Mouse (Mus musculus): ENCODE measurements around the gene Foxn3. TPM values are rescaled to one million over a fixed set of nuclear protein-coding genes. Genes with fewer than 3 reads are reported as not detected.
"Not testable (repeated sequence)": the region's sequence is repeated elsewhere in the genome, so short reads cannot be mapped to it uniquely, and the experiment has no call there.

Foxn3 gene
- total RNA-seq, 2 experiments from 2014 or later = 128 to 143 TPM

- no peak for DNase-seq
- intact Hi-C loops (cut with DNase I) = no loop called here
Observed at GRCm38 (mm10) chr12:99213218-99213617, 350.2 kb downstream of the Foxn3 start.

DNA sequence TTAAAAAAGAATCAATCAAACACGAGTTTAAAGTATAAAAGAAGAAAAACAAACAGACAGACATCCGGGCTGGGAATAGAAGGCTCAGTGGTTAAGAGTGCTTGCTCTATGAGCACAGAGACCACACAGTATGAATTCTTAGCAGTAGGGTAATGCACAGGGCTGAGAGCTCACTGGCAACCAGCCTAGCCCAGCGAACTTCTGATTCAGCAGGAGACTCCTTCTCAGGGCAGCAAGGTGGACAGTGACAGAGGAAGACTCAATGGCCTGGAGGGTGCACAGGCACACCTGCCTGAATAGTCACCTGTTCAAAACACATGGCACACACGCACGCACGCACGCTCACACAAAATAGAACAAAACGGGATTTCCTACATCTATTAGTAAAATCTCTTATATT lies 353.6 kb downstream of the Foxn3 start:
- no peak for DNase-seq
- intact Hi-C loops (cut with DNase I) = no loop called here

DNA sequence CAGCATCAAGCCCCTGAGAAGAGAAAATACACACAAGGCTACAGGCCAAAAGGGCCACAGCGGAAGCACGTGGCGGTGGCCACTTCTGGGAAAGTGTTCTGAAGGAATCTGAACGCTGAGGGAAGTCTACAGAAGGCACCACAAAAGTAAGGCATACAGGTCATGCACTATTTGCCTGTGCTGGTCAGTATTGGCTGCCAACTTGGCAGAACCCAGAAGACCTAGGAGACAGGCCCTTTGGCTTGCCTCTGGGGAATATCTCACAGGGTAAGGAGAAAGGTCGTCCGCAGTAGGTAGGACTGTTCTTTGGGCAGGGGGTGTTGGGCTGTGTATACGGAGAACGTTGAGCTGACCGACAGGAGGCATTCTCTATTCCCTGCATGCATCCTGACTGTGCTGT lies 355.1 kb downstream of the Foxn3 start:
- peak in 1 of 2 experiments; percentile 23 for DNase-seq
- intact Hi-C loops (cut with DNase I) = no loop called here

GRCm38 (mm10) chr12:99207014-99207612 lies 356.3 kb downstream of the Foxn3 start:
- intact Hi-C loops (cut with DNase I) = no loop called here
- DNase-seq = no peak

DNA sequence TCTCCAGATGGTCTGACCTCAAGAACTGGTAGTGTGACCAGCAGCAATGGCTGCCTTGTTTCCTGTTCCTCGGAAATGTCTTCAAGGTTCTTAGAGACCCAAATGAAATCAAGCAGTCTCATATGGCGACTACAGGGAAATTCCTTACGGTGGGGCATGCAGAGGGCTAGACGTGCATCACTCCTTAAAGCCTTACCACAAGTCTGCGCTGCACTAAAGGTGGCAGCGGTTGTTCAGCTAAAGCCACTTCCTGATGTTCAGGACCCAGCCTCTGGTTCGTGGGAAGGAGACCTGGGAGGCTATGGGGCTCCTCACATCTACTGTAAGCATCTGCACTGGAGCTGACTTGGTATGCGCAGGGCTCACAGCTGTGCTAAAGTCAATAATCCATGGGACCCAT lies 357.6 kb downstream of the Foxn3 start:
- no peak for DNase-seq
- intact Hi-C loops (cut with DNase I) = no loop called here

DNA sequence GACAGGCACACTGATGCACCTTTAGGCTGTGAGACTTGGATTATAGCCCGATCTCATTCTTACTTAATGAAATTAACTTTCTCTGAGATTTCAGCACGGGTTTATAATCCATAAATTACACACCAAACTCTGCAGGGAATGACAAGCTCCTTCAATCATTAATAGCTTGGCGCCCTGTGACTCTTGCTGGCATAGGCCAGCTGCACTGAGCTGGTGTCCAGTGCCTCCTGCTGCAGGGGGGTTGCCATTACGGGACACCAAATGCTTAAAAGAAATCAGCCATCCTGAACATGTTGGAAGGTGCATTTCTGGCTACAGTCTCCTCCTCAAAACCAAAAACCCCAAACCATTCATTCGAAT lies 364.3 kb downstream of the Foxn3 start:
- DNase-seq = no peak
- intact Hi-C loops (cut with DNase I) = loop anchor here (5.0 kb wide), 1 partner anchor 102 kb away; no protein-coding TSS in a partner anchor

DNA sequence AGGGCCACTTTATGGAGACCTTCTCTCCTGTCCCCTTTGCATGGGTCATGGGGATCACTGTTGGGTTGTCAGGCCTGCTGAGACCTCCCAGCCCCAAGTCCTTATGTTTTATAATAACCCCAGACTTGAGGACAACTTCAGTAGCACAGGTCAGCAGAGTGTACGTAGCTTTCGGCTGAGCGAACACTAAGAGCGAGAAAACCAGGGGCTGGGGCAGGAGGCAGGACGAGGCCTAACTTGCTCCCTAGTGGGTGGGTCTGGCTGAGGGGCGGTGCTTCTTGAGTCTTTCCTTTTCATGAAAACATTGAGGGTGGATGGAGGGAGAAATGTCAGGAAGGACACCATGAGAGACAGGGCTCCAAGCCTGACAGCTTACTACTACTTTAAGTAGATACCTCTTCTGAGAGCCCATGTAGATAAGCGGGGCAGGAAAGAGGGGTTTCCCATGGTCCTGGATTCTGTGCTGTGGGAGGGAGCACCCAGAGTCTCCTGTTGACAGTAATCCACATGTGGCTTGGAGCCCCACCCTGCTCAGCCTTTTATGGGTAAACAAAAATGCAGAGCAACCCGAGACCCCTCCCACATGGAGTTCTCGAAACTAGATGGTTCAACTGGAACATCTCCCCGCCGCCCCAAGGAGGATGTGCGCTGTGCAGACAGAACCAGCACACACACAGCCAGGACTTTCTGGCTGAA lies 364.8 kb downstream of the Foxn3 start:
- intact Hi-C loops (cut with DNase I) = loop anchor here (5.0 kb wide), 1 partner anchor 101 kb away; no protein-coding TSS in a partner anchor
- no peak for DNase-seq

- peak in 1 of 2 experiments; percentile 25 for DNase-seq
- intact Hi-C loops (cut with DNase I) = loop anchor here (5.0 kb wide), 1 partner anchor 100 kb away; no protein-coding TSS in a partner anchor
Observed at GRCm38 (mm10) chr12:99197031-99197430, 366.4 kb downstream of the Foxn3 start.

DNA sequence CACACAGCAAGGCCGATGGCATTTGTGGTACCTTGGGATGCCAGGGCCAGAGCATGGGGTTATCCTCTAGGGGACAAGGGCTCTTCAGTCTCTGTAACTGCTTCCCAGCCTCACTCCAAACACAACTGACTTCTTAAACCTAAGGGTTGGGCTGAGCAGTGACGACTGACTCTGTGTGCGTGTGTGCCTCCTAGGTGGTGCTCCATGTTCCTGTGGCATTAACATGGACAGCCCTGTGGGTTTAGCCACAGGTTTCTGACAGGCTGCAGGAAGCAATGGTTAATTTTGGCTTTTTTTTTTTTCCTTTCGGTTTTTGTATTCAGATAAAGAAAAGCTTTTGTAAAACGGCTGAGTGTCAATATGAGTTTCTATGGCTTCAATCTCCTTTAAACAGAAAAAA lies 367.7 kb downstream of the Foxn3 start:
- intact Hi-C loops (cut with DNase I) = loop anchor here (5.0 kb wide), 1 partner anchor 98 kb away; no protein-coding TSS in a partner anchor
- DNase-seq = no peak

GRCm38 (mm10) chr12:99194120-99194519 lies 369.3 kb downstream of the Foxn3 start:
- DNase-seq; intact Hi-C loops (cut with DNase I): not testable (repeated sequence)

DNA sequence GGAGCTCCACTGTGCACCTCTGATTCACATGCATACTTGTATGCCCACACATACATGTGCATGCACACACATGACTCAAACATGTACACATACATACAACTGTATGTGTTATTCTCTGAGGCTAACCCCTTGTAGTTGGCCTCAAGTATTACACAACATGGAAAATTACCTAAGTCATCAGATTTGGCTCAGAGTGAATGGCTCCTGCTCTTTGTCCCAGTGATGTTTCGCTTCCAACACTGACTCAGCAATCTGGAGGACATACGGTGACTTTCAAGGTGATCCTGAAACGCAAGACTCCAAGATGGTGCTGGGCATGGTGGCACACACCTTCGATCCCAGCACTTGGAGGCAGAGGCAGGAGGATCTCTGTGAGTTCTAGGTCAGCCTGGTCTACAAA lies 375.7 kb downstream of the Foxn3 start:
- DNase-seq = peak in 1 of 2 experiments; percentile 23
- intact Hi-C loops (cut with DNase I) = no loop called here

- no peak for DNase-seq
- intact Hi-C loops (cut with DNase I) = no loop called here
Observed at GRCm38 (mm10) chr12:99186239-99186638, 377.1 kb downstream of the Foxn3 start.

- no peak for DNase-seq
- intact Hi-C loops (cut with DNase I) = no loop called here
Observed at GRCm38 (mm10) chr12:99183261-99183792, 380.1 kb downstream of the Foxn3 start.

DNA sequence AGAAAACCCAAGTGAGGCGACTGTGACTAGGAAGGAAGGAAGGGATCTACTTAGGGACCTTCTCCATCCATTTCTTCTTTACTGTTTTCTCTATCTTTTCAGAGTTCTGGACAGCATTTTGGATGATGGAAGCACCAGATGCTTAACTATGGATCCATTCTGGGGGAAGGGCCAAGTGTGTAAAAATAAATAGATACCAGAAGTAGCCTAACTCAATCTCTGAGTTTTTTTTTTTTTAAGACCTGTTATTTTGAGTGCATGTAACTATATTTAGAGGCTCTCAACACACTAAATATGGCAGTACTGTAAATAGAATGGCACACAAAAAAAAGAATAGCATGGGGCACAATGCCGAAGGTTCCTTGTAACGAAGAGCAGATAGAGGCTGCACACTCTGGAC lies 381.0 kb downstream of the Foxn3 start:
- intact Hi-C loops (cut with DNase I) = no loop called here
- DNase-seq = peak in 1 of 2 experiments; percentile 26

- intact Hi-C loops (cut with DNase I) = no loop called here
- no peak for DNase-seq
Observed at GRCm38 (mm10) chr12:99180234-99180824, 383.1 kb downstream of the Foxn3 start.

GRCm38 (mm10) chr12:99174979-99175621 lies 388.3 kb downstream of the Foxn3 start:
- intact Hi-C loops (cut with DNase I) = no loop called here
- no peak for DNase-seq

- DNase-seq = no peak
- intact Hi-C loops (cut with DNase I) = no loop called here
Observed at GRCm38 (mm10) chr12:99172170-99172569, 391.2 kb downstream of the Foxn3 start.

DNA sequence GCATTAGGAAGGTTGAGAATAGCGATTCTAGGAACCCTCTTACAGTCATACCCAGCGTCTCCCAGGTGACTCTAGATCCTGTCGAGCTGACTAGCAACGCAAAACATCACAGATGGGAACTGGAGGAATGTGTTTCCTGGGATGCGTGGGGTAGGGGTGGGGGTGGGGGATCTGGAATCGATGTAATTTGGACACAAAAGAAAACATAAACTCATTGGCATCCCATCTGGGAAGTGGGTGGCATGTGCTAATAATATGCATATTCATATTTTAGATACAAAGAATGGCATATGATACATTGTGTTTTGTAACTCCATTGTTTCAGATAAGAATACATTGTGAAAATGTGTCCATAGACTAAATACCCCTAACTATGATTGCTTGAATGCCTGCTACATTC lies 393.5 kb downstream of the Foxn3 start:
- intact Hi-C loops (cut with DNase I) = no loop called here
- no peak for DNase-seq

GRCm38 (mm10) chr12:99166091-99166490 lies 397.3 kb downstream of the Foxn3 start:
- intact Hi-C loops (cut with DNase I) = no loop called here
- no peak for DNase-seq

DNA sequence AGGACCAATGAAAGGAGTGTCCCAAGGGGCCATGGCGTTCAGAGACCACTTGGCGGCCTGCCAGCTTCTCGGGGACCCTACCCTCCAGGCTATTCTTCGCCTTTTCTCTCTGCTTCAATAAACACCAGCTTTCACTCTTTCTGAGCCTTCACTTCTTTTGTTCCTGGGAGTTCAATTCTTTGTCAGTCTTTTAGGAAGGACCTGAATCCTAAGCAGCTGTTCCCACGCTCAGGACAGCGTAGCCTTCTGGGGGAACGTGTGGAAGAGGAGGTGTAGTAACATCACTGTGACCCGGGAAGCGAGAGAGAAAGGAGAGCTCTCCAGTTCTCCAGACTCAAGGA lies 400.1 kb downstream of the Foxn3 start:
- intact Hi-C loops (cut with DNase I) = no loop called here
- DNase-seq = no peak

DNA sequence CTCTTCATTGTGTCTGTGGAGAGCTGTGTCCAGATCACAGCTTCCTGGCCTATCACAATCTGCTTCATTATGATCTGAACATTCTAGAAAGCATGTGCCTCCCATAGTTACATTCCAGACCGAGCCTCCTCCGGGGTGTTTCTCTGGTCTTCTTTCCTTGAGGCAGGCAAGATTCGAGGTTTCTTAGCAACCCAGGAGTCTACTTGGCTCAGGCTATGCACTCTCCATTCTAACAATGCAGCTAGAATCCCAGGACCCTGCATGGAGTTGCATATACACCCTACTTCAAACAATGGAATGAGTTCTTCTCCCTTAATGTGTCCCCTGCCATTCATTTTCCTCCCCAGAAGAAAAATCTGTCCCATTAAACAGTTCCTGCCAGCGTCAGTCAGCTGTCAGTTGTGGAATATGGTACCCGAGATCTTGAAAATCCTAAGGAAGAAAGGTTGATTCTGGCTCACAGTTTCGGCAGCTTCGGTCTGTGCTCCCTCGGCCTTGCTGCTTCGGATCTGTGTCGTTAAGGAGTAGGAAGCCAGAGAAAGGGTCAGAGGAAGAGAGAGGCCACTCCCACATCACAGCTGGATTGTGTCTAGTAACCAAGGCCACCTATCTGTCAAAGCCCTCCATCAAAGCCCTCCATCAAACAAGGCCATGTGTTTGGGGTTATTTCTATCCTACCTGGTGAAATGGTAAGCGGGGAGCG lies 400.6 kb downstream of the Foxn3 start:
- intact Hi-C loops (cut with DNase I) = no loop called here

More for the DNA sequence above, 400.6 kb downstream of the Foxn3 start:
- no peak for DNase-seq

All from heart, postnatal 10 days (tissue).